Mouse (Mus musculus): Measurements from ENCODE around the gene Ddc. TPM values are rescaled to one million over a fixed set of nuclear protein-coding genes. Genes with fewer than 3 reads are reported as not detected.

The Ddc gene
- polyA plus RNA-seq, 1 experiment from 2014 or later, result 12.6 TPM

- ATAC-seq (ENCODE audit: low FRiP score, low TSS enrichment), result no peak; the same call in 1 of the 2 replicates
Measured at GRCm38 (mm10) chr11:11907703-11908413, 9.9 kb upstream of the Ddc start.

GRCm38 (mm10) chr11:11905518-11905917, 7.6 kb upstream of the Ddc start:
- no peaks in the 10 kb centered on the region for H3K27me3 ChIP-seq (ENCODE audit: insufficient read depth, low read length)
- H3K4me3 ChIP-seq (ENCODE audit: low read length), result no peak overlapping the region
- no peaks in the 10 kb centered on the region for H3K9me3 ChIP-seq (ENCODE audit: low read length)
- H3K4me2 ChIP-seq (replicated peaks; ENCODE audit: low read depth, low read length), result no peak overlapping the region
- H3K36me3 ChIP-seq (ENCODE audit: insufficient read depth, low read length), result no peaks in the 10 kb centered on the region
- H3K27ac ChIP-seq (ENCODE audit: low read length), result no peak overlapping the region
- H3K9ac ChIP-seq (replicated peaks; ENCODE audit: low read length), result no peak overlapping the region
- ATAC-seq (ENCODE audit: low FRiP score, low TSS enrichment), result no peak
- H3K4me1 ChIP-seq (ENCODE audit: insufficient read depth, low read length), result no peaks in the 10 kb centered on the region

More at GRCm38 (mm10) chr11:11907703-11908413, 9.9 kb upstream of the Ddc start:
- H3K27ac ChIP-seq (ENCODE audit: low read length), result no peak overlapping the region
- H3K4me3 ChIP-seq (ENCODE audit: low read length), result no peak overlapping the region
- WGBS, result 43% methylated on average over 7 of the region's 7 CpGs
- no peak overlapping the region for H3K9ac ChIP-seq (replicated peaks; ENCODE audit: low read length)
- H3K4me2 ChIP-seq (replicated peaks; ENCODE audit: low read depth, low read length), result no peak overlapping the region
- no peaks in the 10 kb centered on the region for H3K9me3 ChIP-seq (ENCODE audit: low read length)
- H3K27me3 ChIP-seq (ENCODE audit: insufficient read depth, low read length), result no peaks in the 10 kb centered on the region
- no peaks in the 10 kb centered on the region for H3K4me1 ChIP-seq (ENCODE audit: insufficient read depth, low read length)
- H3K36me3 ChIP-seq (ENCODE audit: insufficient read depth, low read length), result no peaks in the 10 kb centered on the region

DNA sequence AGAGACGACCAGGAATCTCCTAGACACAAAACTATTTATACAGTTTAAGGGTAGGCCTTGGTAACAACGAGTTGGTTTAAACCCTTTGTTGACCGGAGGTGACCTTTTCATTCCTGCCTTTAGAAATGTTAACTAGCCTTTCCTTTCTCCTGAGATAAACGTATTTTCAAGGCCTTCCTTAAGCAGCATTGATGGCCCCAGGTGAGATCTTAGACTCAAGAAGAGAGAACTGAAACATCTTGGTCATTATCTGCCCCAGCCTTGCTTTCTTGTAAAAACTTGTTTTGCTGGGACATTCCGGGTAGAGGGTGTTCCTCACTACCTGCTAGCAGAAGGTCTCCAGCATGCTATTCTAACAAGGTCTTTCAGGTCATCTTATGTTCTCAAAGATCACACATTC, 7.1 kb upstream of the Ddc start:
- H3K4me3 ChIP-seq (ENCODE audit: low read length), result no peak overlapping the region
- H3K4me2 ChIP-seq (replicated peaks; ENCODE audit: low read depth, low read length), result no peak overlapping the region
- no peaks in the 10 kb centered on the region for H3K27me3 ChIP-seq (ENCODE audit: insufficient read depth, low read length)
- ATAC-seq (ENCODE audit: low FRiP score, low TSS enrichment), result no peak
- H3K4me1 ChIP-seq (ENCODE audit: insufficient read depth, low read length), result no peaks in the 10 kb centered on the region
- no peaks in the 10 kb centered on the region for H3K9me3 ChIP-seq (ENCODE audit: low read length)
- H3K27ac ChIP-seq (ENCODE audit: low read length), result no peak overlapping the region
- no peak overlapping the region for H3K9ac ChIP-seq (replicated peaks; ENCODE audit: low read length)
- no peaks in the 10 kb centered on the region for H3K36me3 ChIP-seq (ENCODE audit: insufficient read depth, low read length)
- WGBS, result 78% methylated on average over 5 of the region's 5 CpGs

DNA sequence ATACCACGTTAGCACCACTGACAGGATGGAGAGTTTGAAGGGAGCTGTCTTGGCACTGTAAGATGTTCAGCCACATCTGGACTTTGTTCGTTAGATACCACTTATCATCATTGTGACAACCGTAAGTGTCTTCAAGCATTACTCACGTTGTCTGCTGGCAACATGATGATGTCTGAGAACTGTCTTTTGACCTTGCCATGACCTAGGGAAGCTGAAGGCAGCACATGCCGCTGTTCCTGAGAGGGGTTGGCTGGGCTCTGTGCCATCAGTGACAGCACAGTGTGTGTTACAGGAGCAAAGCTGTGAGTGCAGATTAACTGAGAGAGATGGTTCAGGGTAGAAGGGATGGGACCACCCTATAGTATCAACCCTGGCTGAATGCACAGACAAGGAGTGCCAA, 3.6 kb upstream of the Ddc start:
- no peak for ATAC-seq (ENCODE audit: low FRiP score, low TSS enrichment)
- Histone ChIP-seq H3K4me1 (ENCODE audit: insufficient read depth, low read length) (no peaks in the 10 kb centered on the region), H3K36me3 (ENCODE audit: insufficient read depth, low read length) (no peaks in the 10 kb centered on the region), H3K9me3 (ENCODE audit: low read length) (no peaks in the 10 kb centered on the region), H3K27me3 (ENCODE audit: insufficient read depth, low read length) (no peaks in the 10 kb centered on the region), H3K27ac (ENCODE audit: low read length) (no peak overlapping the region), H3K9ac (replicated peaks; ENCODE audit: low read length) (no peak overlapping the region), H3K4me3 (ENCODE audit: low read length) (no peak overlapping the region), H3K4me2 (replicated peaks; ENCODE audit: low read depth, low read length) (no peak overlapping the region)
- WGBS, result 45% methylated on average over 5 of the region's 5 CpGs

DNA sequence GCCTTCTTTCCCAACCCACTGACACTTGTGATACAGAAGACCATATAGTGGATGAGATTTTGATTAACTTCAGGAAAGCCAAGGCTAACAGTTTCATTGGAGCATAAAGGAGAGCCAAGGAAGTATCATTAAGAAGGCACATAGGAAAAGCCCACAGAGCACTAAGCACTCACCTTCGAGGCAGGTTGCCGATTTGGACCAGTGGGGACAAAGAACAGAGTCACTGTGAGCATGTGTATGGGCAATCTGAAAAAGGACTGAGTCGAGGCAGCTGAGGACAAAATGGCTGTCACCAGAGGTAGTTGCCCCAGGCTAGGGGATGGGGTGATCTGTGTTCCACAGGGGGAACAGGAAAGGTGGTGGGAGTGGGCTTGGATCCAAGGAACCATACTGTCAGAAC, 552 bp upstream of the Ddc start:
- ATAC-seq (ENCODE audit: low FRiP score, low TSS enrichment), result no peak
- Histone ChIP-seq H3K36me3 (ENCODE audit: insufficient read depth, low read length) (no peaks in the 10 kb centered on the region), H3K4me1 (ENCODE audit: insufficient read depth, low read length) (no peaks in the 10 kb centered on the region), H3K27me3 (ENCODE audit: insufficient read depth, low read length) (no peaks in the 10 kb centered on the region), H3K4me2 (replicated peaks; ENCODE audit: low read depth, low read length) (no peak overlapping the region), H3K9me3 (ENCODE audit: low read length) (no peaks in the 10 kb centered on the region), H3K4me3 (ENCODE audit: low read length) (no peak overlapping the region), H3K27ac (ENCODE audit: low read length) (no peak overlapping the region; the same call in 1 of the 2 replicates), H3K9ac (replicated peaks; ENCODE audit: low read length) (no peak overlapping the region)
- WGBS, result 79% methylated on average over 3 of the region's 3 CpGs

GRCm38 (mm10) chr11:11895479-11895878, 2.5 kb downstream of the Ddc start:
- H3K27ac ChIP-seq (ENCODE audit: low read length), result no peak overlapping the region
- no peaks in the 10 kb centered on the region for H3K27me3 ChIP-seq (ENCODE audit: insufficient read depth, low read length)
- no peak for ATAC-seq (ENCODE audit: low FRiP score, low TSS enrichment)
- H3K9me3 ChIP-seq (ENCODE audit: low read length), result no peaks in the 10 kb centered on the region
- no peak overlapping the region for H3K4me2 ChIP-seq (replicated peaks; ENCODE audit: low read depth, low read length)
- no peaks in the 10 kb centered on the region for H3K36me3 ChIP-seq (ENCODE audit: insufficient read depth, low read length)
- H3K9ac ChIP-seq (replicated peaks; ENCODE audit: low read length), result no peak overlapping the region
- H3K4me1 ChIP-seq (ENCODE audit: insufficient read depth, low read length), result peaks cover 8% of the 10 kb centered on the region
- H3K4me3 ChIP-seq (ENCODE audit: low read length), result no peak overlapping the region
- 90% methylated on average over 2 of the region's 2 CpGs for WGBS

GRCm38 (mm10) chr11:11893769-11894168, 4.2 kb downstream of the Ddc start:
- H3K9ac ChIP-seq (replicated peaks; ENCODE audit: low read length), result no peak overlapping the region
- WGBS, result 67% methylated on average over 1 of the region's 1 CpGs
- H3K4me2 ChIP-seq (replicated peaks; ENCODE audit: low read depth, low read length), result no peak overlapping the region
- no peaks in the 10 kb centered on the region for H3K9me3 ChIP-seq (ENCODE audit: low read length)
- no peak overlapping the region for H3K27ac ChIP-seq (ENCODE audit: low read length)
- no peak overlapping the region for H3K4me3 ChIP-seq (ENCODE audit: low read length)
- peaks cover 8% of the 10 kb centered on the region for H3K4me1 ChIP-seq (ENCODE audit: insufficient read depth, low read length)
- no peaks in the 10 kb centered on the region for H3K36me3 ChIP-seq (ENCODE audit: insufficient read depth, low read length)
- no peak for ATAC-seq (ENCODE audit: low FRiP score, low TSS enrichment)
- no peaks in the 10 kb centered on the region for H3K27me3 ChIP-seq (ENCODE audit: insufficient read depth, low read length)

GRCm38 (mm10) chr11:11892993-11893602, 4.8 kb downstream of the Ddc start:
- no peak overlapping the region for H3K9ac ChIP-seq (replicated peaks; ENCODE audit: low read length)
- H3K9me3 ChIP-seq (ENCODE audit: low read length), result no peaks in the 10 kb centered on the region
- H3K36me3 ChIP-seq (ENCODE audit: insufficient read depth, low read length), result no peaks in the 10 kb centered on the region
- H3K4me1 ChIP-seq (ENCODE audit: insufficient read depth, low read length), result peaks cover 8% of the 10 kb centered on the region
- 41% methylated on average over 10 of the region's 10 CpGs for WGBS
- H3K27ac ChIP-seq (ENCODE audit: low read length), result no peak overlapping the region
- no peak overlapping the region for H3K4me2 ChIP-seq (replicated peaks; ENCODE audit: low read depth, low read length)
- H3K27me3 ChIP-seq (ENCODE audit: insufficient read depth, low read length), result no peaks in the 10 kb centered on the region
- no peak overlapping the region for H3K4me3 ChIP-seq (ENCODE audit: low read length)
- no peak for ATAC-seq (ENCODE audit: low FRiP score, low TSS enrichment)

- no peak for ATAC-seq (ENCODE audit: low FRiP score, low TSS enrichment)
- no peaks in the 10 kb centered on the region for H3K27me3 ChIP-seq (ENCODE audit: insufficient read depth, low read length)
- no peak overlapping the region for H3K4me3 ChIP-seq (ENCODE audit: low read length)
- H3K9me3 ChIP-seq (ENCODE audit: low read length), result no peaks in the 10 kb centered on the region
- peaks cover 8% of the 10 kb centered on the region for H3K4me1 ChIP-seq (ENCODE audit: insufficient read depth, low read length)
- no peak overlapping the region for H3K4me2 ChIP-seq (replicated peaks; ENCODE audit: low read depth, low read length)
- H3K9ac ChIP-seq (replicated peaks; ENCODE audit: low read length), result no peak overlapping the region
- H3K36me3 ChIP-seq (ENCODE audit: insufficient read depth, low read length), result no peaks in the 10 kb centered on the region
- no peak overlapping the region for H3K27ac ChIP-seq (ENCODE audit: low read length)
Measured at GRCm38 (mm10) chr11:11891832-11892231, 6.1 kb downstream of the Ddc start.

DNA sequence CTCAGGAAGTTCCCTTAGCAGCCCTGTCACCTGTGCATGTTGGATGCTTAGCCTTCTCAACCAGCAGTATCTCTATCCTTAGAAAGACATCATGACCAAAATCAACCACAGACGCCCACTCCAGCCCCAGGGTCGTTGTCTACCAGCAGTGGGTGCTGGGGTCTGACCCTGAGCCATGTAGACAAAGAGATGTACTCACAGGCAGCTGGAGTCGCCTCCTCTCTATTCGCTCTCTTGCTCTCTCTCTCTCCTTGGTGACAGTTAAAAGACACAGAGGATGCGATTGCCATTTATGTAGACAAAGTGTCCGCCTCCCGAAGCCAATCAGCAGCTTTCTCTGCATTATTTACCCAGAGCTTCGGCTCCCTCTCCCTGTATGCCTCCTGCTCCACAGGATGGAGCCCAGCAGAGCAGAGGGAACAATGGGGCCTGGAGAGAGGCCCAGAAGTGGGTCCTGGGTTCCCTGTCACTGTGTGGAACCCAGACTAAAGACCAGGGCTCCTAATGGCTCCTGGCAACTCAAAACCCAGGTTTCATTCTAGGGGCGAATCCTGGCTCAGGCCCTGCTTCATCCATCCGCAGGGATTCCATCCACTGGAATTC, 7.7 kb downstream of the Ddc start:
- Histone ChIP-seq H3K27ac (ENCODE audit: low read length) (no peak overlapping the region), H3K9ac (replicated peaks; ENCODE audit: low read length) (no peak overlapping the region), H3K9me3 (ENCODE audit: low read length) (no peaks in the 10 kb centered on the region), H3K27me3 (ENCODE audit: insufficient read depth, low read length) (no peaks in the 10 kb centered on the region), H3K4me3 (ENCODE audit: low read length) (no peak overlapping the region), H3K4me1 (ENCODE audit: insufficient read depth, low read length) (peaks cover 17% of the 10 kb centered on the region), H3K4me2 (replicated peaks; ENCODE audit: low read depth, low read length) (no peak overlapping the region), H3K36me3 (ENCODE audit: insufficient read depth, low read length) (no peaks in the 10 kb centered on the region)
- WGBS, result 78% methylated on average over 10 of the region's 10 CpGs
- no peak for ATAC-seq (ENCODE audit: low FRiP score, low TSS enrichment)
